Mouse (Mus musculus) CH12.LX (cell line): ENCODE data around the gene Metap1. TPM values are rescaled to one million over a fixed set of nuclear protein-coding genes. Genes with fewer than 3 reads are reported as not detected.

Experiments used
- DNase-seq: peaks from one replicate; pipeline ENCODE4 v3.0.0-alpha.2; 2013; ENCODE audit errors: extremely low read depth
- H3K27ac ChIP-seq: 2 replicates; pipeline ENCODE4 v1.5.1; 2012; ENCODE audit warnings: low read depth, mild to moderate bottlenecking, control low read depth, moderate library complexity; ENCODE audit not compliant: insufficient read depth
- H3K27me3 ChIP-seq: replicated peaks from 2 replicates; pipeline ENCODE3; 2012; ENCODE audit warnings: inconsistent platforms
- H3K36me3 ChIP-seq, 2 experiments: replicated peaks in 1 of 2; 2 replicates each; pipeline versions ENCODE3 to v1.6.1; 2012; ENCODE audit warnings: inconsistent platforms in 1 of 2, low read length in 1 of 2, mild to moderate bottlenecking in 1 of 2, mixed read lengths in 1 of 2, moderate library complexity in 1 of 2; ENCODE audit not compliant: control insufficient read depth in 1 of 2, insufficient read depth in 1 of 2
- H3K4me1 ChIP-seq, 2 experiments: 2 replicates each; pipeline ENCODE4 v1.6.1; 2012; ENCODE audit warnings: inconsistent platforms in 1 of 2, moderate library complexity in 1 of 2; ENCODE audit not compliant: insufficient read depth in 2 of 2, control insufficient read depth in 1 of 2
- H3K4me2 ChIP-seq: 2 replicates; pipeline ENCODE4 v1.6.1; 2012; ENCODE audit warnings: low read depth, mild to moderate bottlenecking, control low read depth; ENCODE audit not compliant: poor library complexity, insufficient read depth, severe bottlenecking
- H3K4me3 ChIP-seq, 3 experiments: fragments of 150-350 bp in 1 of 3; sonication (generic) in 1 of 3; replicated peaks in 1 of 3; 2 replicates each; pipeline versions ENCODE3 to v1.5.1; 2011 to 2012; ENCODE audit warnings: low read depth in 2 of 3, low read length in 2 of 3, mild to moderate bottlenecking in 2 of 3, moderate library complexity in 2 of 3, control low read depth in 1 of 3, improper control_type of control experiment in 1 of 3, inconsistent platforms in 1 of 3, mixed read lengths in 1 of 3; ENCODE audit not compliant: poor library complexity in 1 of 3
- H3K79me2 ChIP-seq: replicated peaks from 2 replicates; pipeline ENCODE4 v1.6.1; 2012; ENCODE audit warnings: mild to moderate bottlenecking, moderate library complexity; ENCODE audit not compliant: control insufficient read depth, poor library complexity, insufficient read depth, severe bottlenecking; ENCODE audit errors: extremely low read depth
- H3K9ac ChIP-seq: 2 replicates; pipeline ENCODE4 v1.6.1; 2012; ENCODE audit warnings: low read depth, mild to moderate bottlenecking, control low read depth, moderate library complexity; ENCODE audit not compliant: insufficient read depth
- H3K9me3 ChIP-seq: replicated peaks from 2 replicates; pipeline ENCODE3; 2012; ENCODE audit warnings: low read length, inconsistent platforms, mixed read lengths
- BHLHE40 ChIP-seq: IDR thresholded peaks from 2 replicates; pipeline ENCODE4 v1.6.1; 2011; ENCODE audit warnings: mild to moderate bottlenecking, low read depth, low read length, improper control_type of control experiment
- CHD1 ChIP-seq: IDR thresholded peaks from 2 replicates; pipeline ENCODE4 v1.6.1; 2012; ENCODE audit warnings: low read depth, low read length, improper control_type of control experiment, inconsistent platforms
- CTCF ChIP-seq, 2 experiments: IDR thresholded peaks in 1 of 2; conservative IDR thresholded peaks in 1 of 2; 2 replicates each; pipeline ENCODE4 v1.5.1; 2011 to 2012; ENCODE audit warnings: low read depth in 2 of 2, low read length in 2 of 2, improper control_type of control experiment in 1 of 2, inconsistent platforms in 1 of 2, mild to moderate bottlenecking in 1 of 2, moderate library complexity in 1 of 2
- E2F4 ChIP-seq: IDR thresholded peaks from 2 replicates; pipeline ENCODE4 v1.6.1; 2011; ENCODE audit warnings: low read depth, low read length, improper control_type of control experiment; ENCODE audit not compliant: insufficient replicate concordance
- ELF1 ChIP-seq: IDR thresholded peaks from 2 replicates; pipeline ENCODE4 v1.6.1; 2014; ENCODE audit warnings: low read depth, mild to moderate bottlenecking, inconsistent platforms, low read length, improper control_type of control experiment
- EP300 ChIP-seq: IDR thresholded peaks from 2 replicates; pipeline ENCODE4 v1.6.1; 2011; ENCODE audit warnings: low read length, improper control_type of control experiment
- ETS1 ChIP-seq: conservative IDR thresholded peaks from 2 replicates; pipeline ENCODE4 v1.6.1; 2012; ENCODE audit warnings: low read depth, mild to moderate bottlenecking, inconsistent platforms, low read length, improper control_type of control experiment, moderate library complexity
- GABPA ChIP-seq: IDR thresholded peaks from 2 replicates; pipeline ENCODE4 v1.6.1; 2012; ENCODE audit warnings: low read depth, low read length, improper control_type of control experiment, inconsistent platforms; ENCODE audit not compliant: insufficient replicate concordance
- HCFC1 ChIP-seq: IDR thresholded peaks from 2 replicates; pipeline ENCODE4 v1.6.1; 2012; ENCODE audit warnings: low read depth, mild to moderate bottlenecking, inconsistent platforms, low read length, improper control_type of control experiment
- IRF4 ChIP-seq: IDR thresholded peaks from 2 replicates; pipeline ENCODE4 v1.6.1; 2014; ENCODE audit warnings: low read depth, mild to moderate bottlenecking, inconsistent platforms, low read length, improper control_type of control experiment
- JUN ChIP-seq: IDR thresholded peaks from 2 replicates; pipeline ENCODE4 v1.6.1; 2011; ENCODE audit warnings: low read depth, mild to moderate bottlenecking, low read length, improper control_type of control experiment, moderate library complexity; ENCODE audit not compliant: insufficient read depth
- JUND ChIP-seq: conservative IDR thresholded peaks from 2 replicates; pipeline ENCODE4 v1.6.1; 2011; ENCODE audit warnings: low read depth, low read length, improper control_type of control experiment
- MAFK ChIP-seq: IDR thresholded peaks from 2 replicates; pipeline ENCODE4 v1.6.1; 2011; ENCODE audit warnings: low read length, improper control_type of control experiment; ENCODE audit not compliant: insufficient replicate concordance
- MAX ChIP-seq: IDR thresholded peaks from 2 replicates; pipeline ENCODE4 v1.6.1; 2011; ENCODE audit warnings: low read length, improper control_type of control experiment
- MAZ ChIP-seq: IDR thresholded peaks from 2 replicates; pipeline ENCODE4 v1.6.1; 2012; ENCODE audit warnings: low read depth, mild to moderate bottlenecking, inconsistent platforms, low read length, improper control_type of control experiment, moderate library complexity
- MEF2A ChIP-seq: IDR thresholded peaks from 2 replicates; pipeline ENCODE4 v1.6.1; 2014; ENCODE audit warnings: low read depth, mild to moderate bottlenecking, inconsistent platforms, low read length, improper control_type of control experiment, borderline replicate concordance
- MYC ChIP-seq: IDR thresholded peaks from 2 replicates; pipeline ENCODE4 v1.6.1; 2011; ENCODE audit warnings: low read depth, mild to moderate bottlenecking, improper control_type of control experiment, low read length
- NELFE ChIP-seq: IDR thresholded peaks from 2 replicates; pipeline ENCODE4 v1.6.1; 2011; ENCODE audit warnings: low read depth, low read length, improper control_type of control experiment
- NRF1 ChIP-seq: IDR thresholded peaks from 2 replicates; pipeline ENCODE4 v1.6.1; 2014; ENCODE audit warnings: low read depth, mild to moderate bottlenecking, inconsistent platforms, low read length, improper control_type of control experiment, moderate library complexity
- PAX5 ChIP-seq: IDR thresholded peaks from 2 replicates; pipeline ENCODE4 v1.6.1; 2012; ENCODE audit warnings: low read length, inconsistent platforms, mixed read lengths
- POLR2A ChIP-seq: IDR thresholded peaks from 2 replicates; pipeline ENCODE4 v1.6.1; 2011; ENCODE audit warnings: low read depth, mild to moderate bottlenecking, improper control_type of control experiment, low read length
- RAD21 ChIP-seq: IDR thresholded peaks from 2 replicates; pipeline ENCODE4 v1.6.1; 2011; ENCODE audit warnings: low read depth, mild to moderate bottlenecking, low read length, improper control_type of control experiment, moderate library complexity
- RCOR1 ChIP-seq: conservative IDR thresholded peaks from 2 replicates; pipeline ENCODE4 v1.6.1; 2012; ENCODE audit warnings: low read depth, mild to moderate bottlenecking, inconsistent platforms, low read length, improper control_type of control experiment
- SIN3A ChIP-seq: IDR thresholded peaks from 2 replicates; pipeline ENCODE4 v1.6.1; 2012; ENCODE audit warnings: low read length, improper control_type of control experiment, inconsistent platforms
- SMC3 ChIP-seq: IDR thresholded peaks from 2 replicates; pipeline ENCODE4 v1.6.1; 2011; ENCODE audit warnings: low read depth, low read length, improper control_type of control experiment
- TBP ChIP-seq: conservative IDR thresholded peaks from 2 replicates; pipeline ENCODE4 v1.6.1; 2011; ENCODE audit warnings: low read depth, low read length, improper control_type of control experiment
- TCF12 ChIP-seq: IDR thresholded peaks from 2 replicates; pipeline ENCODE4 v1.6.1; 2014; ENCODE audit warnings: low read depth, mild to moderate bottlenecking, inconsistent platforms, low read length, improper control_type of control experiment
- UBTF ChIP-seq: IDR thresholded peaks from 2 replicates; pipeline ENCODE4 v1.6.1; 2012; ENCODE audit warnings: low read depth, mild to moderate bottlenecking, inconsistent platforms, low read length, improper control_type of control experiment, moderate library complexity
- USF1 ChIP-seq: IDR thresholded peaks from 2 replicates; pipeline ENCODE4 v1.6.1; 2014; ENCODE audit warnings: low read depth, mild to moderate bottlenecking, inconsistent platforms, low read length, improper control_type of control experiment
- USF2 ChIP-seq: conservative IDR thresholded peaks from 2 replicates; pipeline ENCODE4 v1.6.1; 2011; ENCODE audit warnings: low read depth, low read length, improper control_type of control experiment
- ZKSCAN1 ChIP-seq: IDR thresholded peaks from 2 replicates; pipeline ENCODE4 v1.6.1; 2012; ENCODE audit warnings: low read depth, inconsistent platforms, low read length, improper control_type of control experiment, borderline replicate concordance
- ZMIZ1 ChIP-seq: IDR thresholded peaks from 2 replicates; pipeline ENCODE4 v1.6.1; 2012; ENCODE audit warnings: low read depth, mild to moderate bottlenecking, inconsistent platforms, low read length, improper control_type of control experiment
- ZNF384 ChIP-seq: IDR thresholded peaks from 2 replicates; pipeline ENCODE4 v1.6.1; 2012; ENCODE audit warnings: low read depth, low read length, improper control_type of control experiment, inconsistent platforms
- dilution Hi-C: fragments of 300-500 bp; cut with MboI; formaldehyde crosslinking; loops from 2 replicates; pipeline ENCODE4 v1.14.3; 2020; ENCODE audit warnings: low sequenced_read_pairs; ENCODE audit not compliant: extremely low pct_unique_long_range_greater_than_20kb, extremely low pct_ligation_motif_present
- in situ Hi-C: fragments of 300-500 bp; cut with MboI; formaldehyde crosslinking; loops from 3 replicates; pipeline ENCODE4 v1.14.3; 2019; ENCODE audit warnings: low sequenced_read_pairs, low pct_ligation_motif_present, low pct_unique_long_range_greater_than_20kb, mixed read lengths
- polyA plus RNA-seq: library from polyadenylated mRNA; unstranded; fragments of >175 nt; gene quantifications from 2 replicates; pipeline ENCODE4 v1.2.1, GENCODE M21; 2012; ENCODE audit warnings: low read depth; ENCODE audit not compliant: insufficient read length
- total RNA-seq, 2 experiments: library from RNA; depleted of rRNA; stranded (reverse); fragments of 300-350 nt in 1 of 2; fragments of >200 nt in 1 of 2; gene quantifications; 2 replicates each; pipeline ENCODE4 v1.2.3; 2012 to 2014

The Metap1 gene
- total and polyA plus RNA-seq, 3 experiments, result 77.9 to 163 (median 143) TPM

GRCm38 (mm10) chr3:138527667-138528231 lies 38.4 kb upstream of the Metap1 start (continued):
- TF ChIP-seq ZMIZ1 (peak; percentile 51; the same call in 1 of the 2 replicates), JUND (no peak), MYC (peak; percentile 84; the same call in 1 of the 2 replicates), RAD21 (no peak), ETS1 (0 out of 2 replicates have a peak, but pooled peaks have one; percentile 41), ZNF384 (0 out of 2 replicates have a peak, but pooled peaks have one; percentile 12), USF1 (no peak; the same call in 1 of the 2 replicates), GABPA (no peak), HCFC1 (peak; percentile 63)

- H3K27me3 ChIP-seq, result no peaks in the 10 kb centered on the region
- H3K79me2 ChIP-seq, result peaks cover 47% of the 10 kb centered on the region
- H3K4me3 ChIP-seq, result peak overlapping the region; percentile 72 to 81 (median 76)
- in situ Hi-C loops (no loop called here), dilution Hi-C loops (no loop called here)
- H3K36me3 ChIP-seq, result peaks cover 0 to 12% of the 10 kb centered on the region in 2 experiments
- peak overlapping the region; percentile 93 for H3K9ac ChIP-seq
- peak overlapping the region; percentile 65 for H3K27ac ChIP-seq
- H3K4me2 ChIP-seq, result peak overlapping the region; percentile 52; the same call in 1 of the 2 replicates
- no peaks in the 10 kb centered on the region for H3K9me3 ChIP-seq
- H3K4me1 ChIP-seq, result peaks cover 14 to 41% of the 10 kb centered on the region in 2 experiments
- peak; percentile 100 for DNase-seq
- no peak; the same call in 1 of the 2 replicates for TF ChIP-seq GABPA
- peak; percentile 99 for TF ChIP-seq USF2
- TF ChIP-seq MEF2A, result peak; percentile 65
- peak; percentile 97 for TF ChIP-seq SIN3A
- TF ChIP-seq TBP, result peak; percentile 95
- TF ChIP-seq PAX5, result no peak
- no peak for TF ChIP-seq JUND
- no peak for TF ChIP-seq E2F4
- peak; percentile 85 for TF ChIP-seq BHLHE40
- peak; percentile 98 for TF ChIP-seq NELFE
- no peak for TF ChIP-seq SMC3
- TF ChIP-seq RAD21, result no peak
- TF ChIP-seq MYC, result peak; percentile 99
- no peak; the same call in 1 of the 2 replicates for TF ChIP-seq MAFK
- no peak for TF ChIP-seq CHD1
- TF ChIP-seq HCFC1, result peak; percentile 99
- peak; percentile 92 for TF ChIP-seq NRF1
- TF ChIP-seq JUN, result no peak
- TF ChIP-seq MAZ, result peak; percentile 100
- TF ChIP-seq ZNF384, result peak; percentile 100
- peak; percentile 99 for TF ChIP-seq POLR2A
- peak; percentile 91 for TF ChIP-seq ELF1
- TF ChIP-seq ZKSCAN1, result peak; percentile 72; the same call in 1 of the 2 replicates
- TF ChIP-seq IRF4, result peak; percentile 82; the same call in 1 of the 2 replicates
- TF ChIP-seq USF1, result peak; percentile 99
- peak; percentile 96; the same call in 1 of the 2 replicates for TF ChIP-seq UBTF
- TF ChIP-seq ETS1, result peak; percentile 68
- TF ChIP-seq EP300, result no peak
- no peak for TF ChIP-seq RCOR1
- TF ChIP-seq TCF12, result peak; percentile 86
- TF ChIP-seq CTCF (conservative IDR thresholded peaks at IDR 0.05 in 1 of 2, IDR thresholded peaks at IDR 0.05 in 1 of 2; ENCODE audit: low read depth in 2 of 2, low read length in 2 of 2), result no peak
- TF ChIP-seq MAX, result peak; percentile 99
Observed at GRCm38 (mm10) chr3:138526916-138527666, 37.8 kb upstream of the Metap1 start.
